Mouse (Mus musculus) limb, embryonic 11.5 days (tissue): ENCODE data around the gene Fam13c. TPM values are rescaled to one million over a fixed set of nuclear protein-coding genes. Genes with fewer than 3 reads are reported as not detected.

Experiments used
- ATAC-seq: fragments of 200-750 bp; cut with Nextera tagmentation; 2 replicates; pipeline ENCODE4 v1.8.0; 2017; ENCODE audit warnings: low read depth; ENCODE audit not compliant: insufficient number of reproducible peaks, low FRiP score, low TSS enrichment
- DNase-seq: peaks from one replicate; pipeline ENCODE4 v3.0.0-alpha.2; 2015; ENCODE audit warnings: low spot score
- H3K27ac ChIP-seq: fragments of 300-500 bp; sonication (generic); replicated peaks from 2 replicates; pipeline ENCODE4 v1.5.1; 2014; ENCODE audit warnings: low read depth, mild to moderate bottlenecking, low read length
- H3K27me3 ChIP-seq: fragments of 300-500 bp; sonication (generic); 2 replicates; pipeline ENCODE4 v1.6.1; 2014; ENCODE audit warnings: mild to moderate bottlenecking, low read length, mixed read lengths; ENCODE audit not compliant: control insufficient read depth, insufficient read depth
- H3K36me3 ChIP-seq: fragments of 300-500 bp; sonication (generic); 2 replicates; pipeline ENCODE4 v1.6.1; 2014; ENCODE audit warnings: mild to moderate bottlenecking, low read length, moderate library complexity, mixed read lengths; ENCODE audit not compliant: control insufficient read depth, insufficient read depth
- H3K4me1 ChIP-seq: fragments of 300-500 bp; sonication (generic); 2 replicates; pipeline ENCODE4 v1.6.1; 2014; ENCODE audit warnings: low read length, mixed read lengths; ENCODE audit not compliant: control insufficient read depth, insufficient read depth
- H3K4me2 ChIP-seq: fragments of 300-500 bp; sonication (generic); 2 replicates; pipeline ENCODE4 v1.6.1; 2014; ENCODE audit warnings: low read depth, mild to moderate bottlenecking, moderate library complexity; ENCODE audit not compliant: severe bottlenecking
- H3K4me3 ChIP-seq: fragments of 300-500 bp; sonication (generic); 2 replicates; pipeline ENCODE4 v1.5.1; 2014; ENCODE audit warnings: low read depth, low read length
- H3K9ac ChIP-seq: fragments of 300-500 bp; sonication (generic); 2 replicates; pipeline ENCODE4 v1.6.1; 2014; ENCODE audit warnings: mild to moderate bottlenecking, low read length
- H3K9me3 ChIP-seq: fragments of 300-500 bp; sonication (generic); 2 replicates; pipeline ENCODE4 v1.6.1; 2016; ENCODE audit warnings: low read length; ENCODE audit not compliant: control insufficient read depth
- WGBS: fragments of 180-500 bp; shearing (Covaris S2); extraction: QIAGEN DNeasy Blood & Tissue Kit; methylation state at CpG from one replicate; pipeline ENCODE4 v1.1.7; 2014; 5-methylcytosine and 5-hydroxymethylcytosine counted together
- polyA plus RNA-seq: library from polyadenylated mRNA; unstranded; fragments of >200 nt; fragmentation: Nextera tagmentation; extraction: Ambion mirVana; gene quantifications from 2 replicates; pipeline ENCODE4 v1.2.1, GENCODE M21; 2014

Gene Fam13c
- polyA plus RNA-seq, 1 experiment from 2014 or later = 9.8 TPM

DNA sequence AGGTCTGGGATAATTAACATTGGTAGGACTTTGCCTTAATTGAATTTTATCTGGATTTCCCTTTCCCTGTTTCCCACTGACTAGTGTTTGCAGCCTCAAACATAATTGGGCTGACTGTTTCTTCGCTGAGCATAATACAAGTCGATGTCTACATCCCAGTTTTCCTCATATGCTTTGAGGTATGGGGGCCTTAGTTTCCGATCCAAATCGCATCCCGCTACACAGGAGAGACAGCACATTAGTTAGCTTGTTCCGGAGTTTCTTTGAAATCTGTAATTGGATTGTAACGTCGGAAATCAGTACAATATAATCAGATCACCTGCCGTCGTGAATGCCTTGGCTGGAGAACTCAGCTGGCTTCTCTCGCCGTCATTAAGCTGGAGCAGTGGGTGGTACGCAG, 59.0 kb downstream of the Fam13c start:
- H3K36me3 ChIP-seq = no peaks in the 10 kb centered on the region
- H3K9me3 ChIP-seq = no peaks in the 10 kb centered on the region
- no peak overlapping the region for H3K9ac ChIP-seq
- H3K4me2 ChIP-seq = no peak overlapping the region
- ATAC-seq (no peak), DNase-seq (no peak)
- H3K27ac ChIP-seq = no peak overlapping the region
- WGBS = 61% methylated on average over 13 of the region's 13 CpGs
- no peaks in the 10 kb centered on the region for H3K4me1 ChIP-seq
- H3K4me3 ChIP-seq = no peak overlapping the region
- H3K27me3 ChIP-seq = no peaks in the 10 kb centered on the region

DNA sequence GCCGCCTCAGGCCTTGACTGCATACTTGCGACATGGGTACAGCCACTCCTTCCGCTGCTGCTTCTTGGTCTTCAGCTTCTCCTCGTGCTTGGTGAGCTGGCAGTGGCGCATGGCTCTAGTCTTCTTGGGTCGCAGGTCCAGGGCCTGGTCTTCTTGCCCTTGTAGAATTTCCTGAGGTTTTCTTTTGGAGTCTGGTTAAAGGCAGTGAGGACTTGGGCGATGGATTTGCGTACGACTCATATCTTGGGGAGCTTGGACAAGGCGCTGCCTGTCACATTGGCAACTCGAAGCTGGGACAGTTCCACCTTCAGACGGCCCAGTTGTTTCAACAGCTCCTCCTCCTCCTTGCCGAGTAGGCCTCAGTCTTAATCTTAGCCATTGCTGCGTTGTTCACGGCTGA, 64.6 kb downstream of the Fam13c start:
- no peak for ATAC-seq
- H3K4me2 ChIP-seq = no peak overlapping the region
- no peak overlapping the region for H3K27ac ChIP-seq
- DNase-seq = no peak
- no peak overlapping the region for H3K4me3 ChIP-seq
- no peak overlapping the region for H3K9ac ChIP-seq
- H3K4me1 ChIP-seq = no peaks in the 10 kb centered on the region
- H3K9me3 ChIP-seq = peaks cover 3% of the 10 kb centered on the region; the same call in 1 of the 2 replicates
- H3K36me3 ChIP-seq = no peaks in the 10 kb centered on the region
- H3K27me3 ChIP-seq = no peaks in the 10 kb centered on the region
- 89% methylated on average over 15 of the region's 15 CpGs for WGBS

DNA sequence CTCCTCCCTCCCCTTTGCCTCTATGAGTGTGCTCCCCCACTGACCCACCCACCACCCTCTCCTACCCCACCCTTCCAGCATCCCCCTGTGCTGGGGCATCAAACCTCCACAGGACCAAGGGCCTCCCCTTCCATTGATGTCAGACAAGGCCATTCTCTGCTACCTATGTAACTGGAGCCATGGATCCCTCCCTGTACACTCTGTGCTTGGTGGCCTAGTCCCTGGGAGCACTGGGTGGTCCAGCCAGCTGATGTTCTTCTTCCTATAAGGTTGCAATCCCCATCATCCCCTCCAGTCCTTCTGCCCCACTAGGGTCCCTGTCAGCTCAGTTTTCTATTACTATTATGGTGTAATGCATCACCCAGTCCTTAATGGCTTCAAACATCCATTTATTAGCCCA, 65.1 kb downstream of the Fam13c start:
- DNase-seq (no peak), ATAC-seq (no peak)
- H3K9me3 ChIP-seq = peaks cover 3% of the 10 kb centered on the region; the same call in 1 of the 2 replicates
- H3K4me1 ChIP-seq = no peaks in the 10 kb centered on the region
- H3K4me3 ChIP-seq = no peak overlapping the region
- H3K27me3 ChIP-seq = no peaks in the 10 kb centered on the region
- H3K9ac ChIP-seq = no peak overlapping the region
- no peaks in the 10 kb centered on the region for H3K36me3 ChIP-seq
- no peak overlapping the region for H3K27ac ChIP-seq
- no peak overlapping the region for H3K4me2 ChIP-seq

DNA sequence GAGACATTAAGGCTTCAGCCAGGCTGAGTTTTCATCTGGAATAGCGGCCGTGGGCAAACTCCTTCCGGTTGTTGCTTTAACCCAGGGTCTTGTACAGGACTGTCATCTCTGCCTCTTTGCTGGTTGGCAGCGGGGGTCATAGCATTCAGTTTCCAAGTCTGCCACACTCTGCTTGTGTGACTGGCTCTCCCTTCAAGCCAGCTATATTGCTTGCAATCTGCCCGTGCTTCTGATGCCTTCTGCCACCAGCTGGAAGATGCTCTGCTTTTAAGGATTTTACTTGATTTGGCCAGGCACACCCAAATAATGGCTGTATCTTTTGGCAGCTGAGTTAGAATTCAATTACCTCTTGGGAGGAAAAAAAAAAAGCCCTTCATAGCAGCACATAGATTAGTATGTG, 65.6 kb downstream of the Fam13c start:
- Histone ChIP-seq H3K36me3 (no peaks in the 10 kb centered on the region), H3K9ac (no peak overlapping the region), H3K4me2 (no peak overlapping the region), H3K9me3 (peaks cover 3% of the 10 kb centered on the region; the same call in 1 of the 2 replicates), H3K27me3 (no peaks in the 10 kb centered on the region), H3K27ac (no peak overlapping the region), H3K4me3 (no peak overlapping the region), H3K4me1 (no peaks in the 10 kb centered on the region)
- no peak for ATAC-seq
- no peak for DNase-seq
- WGBS = 79% methylated on average over 5 of the region's 5 CpGs

DNA sequence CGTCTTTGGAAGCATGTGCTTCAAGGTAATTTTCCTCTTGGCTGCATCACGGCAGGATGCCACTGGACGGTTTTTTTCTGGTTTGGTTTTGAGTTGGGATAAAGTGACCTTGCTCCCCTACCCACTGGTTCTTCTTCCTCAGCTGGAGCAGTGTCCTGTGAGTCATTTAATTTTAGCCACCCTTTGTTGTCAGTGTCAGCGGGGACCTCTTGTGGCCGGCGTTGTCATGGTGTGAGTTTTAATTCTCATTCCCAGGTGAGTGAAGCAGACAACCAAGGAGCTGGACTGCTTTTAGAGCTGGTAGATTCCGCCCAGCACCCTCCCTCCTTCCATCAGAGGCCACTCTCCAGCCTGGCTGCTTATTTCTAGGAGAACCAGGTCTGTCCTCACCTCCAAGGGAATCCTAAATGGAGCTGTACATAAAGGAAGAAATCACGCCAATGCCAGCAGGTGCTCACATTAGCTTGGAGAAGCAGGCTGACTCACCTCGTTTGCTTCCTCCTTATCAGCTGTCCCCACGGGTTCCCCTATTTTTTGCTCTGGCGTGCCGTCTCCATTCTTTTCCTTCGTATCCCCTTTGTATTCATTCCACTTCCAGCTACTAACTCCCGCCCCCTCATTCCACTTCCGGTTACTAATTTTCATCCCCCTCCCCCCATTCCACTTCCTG, 66.4 kb downstream of the Fam13c start:
- no peak overlapping the region for H3K27ac ChIP-seq
- 66% methylated on average over 15 of the region's 15 CpGs for WGBS

DNA sequence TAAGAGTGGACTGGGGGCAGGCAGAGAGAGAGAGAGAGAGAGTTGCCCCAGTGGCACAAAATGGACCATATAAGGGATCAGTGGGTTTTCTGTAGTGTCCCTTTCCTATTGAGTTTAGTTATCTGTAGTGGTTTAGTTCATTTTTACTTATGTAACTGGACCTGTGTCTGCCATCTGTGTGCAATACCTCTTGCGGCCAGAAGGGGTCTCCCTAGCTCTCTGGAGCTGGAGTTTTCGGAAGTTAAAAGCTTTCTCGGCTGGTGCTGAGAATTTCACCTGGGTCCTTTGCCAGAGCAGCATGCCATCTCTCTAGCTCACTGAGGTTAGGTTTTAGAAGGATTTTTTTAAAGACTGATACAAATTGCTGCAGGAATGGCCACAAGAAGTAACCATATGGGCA, 67.6 kb downstream of the Fam13c start:
- Histone ChIP-seq H3K4me3 (no peak overlapping the region), H3K27ac (no peak overlapping the region), H3K9me3 (peaks cover 3% of the 10 kb centered on the region; the same call in 1 of the 2 replicates), H3K27me3 (no peaks in the 10 kb centered on the region), H3K9ac (no peak overlapping the region), H3K4me1 (no peaks in the 10 kb centered on the region), H3K4me2 (no peak overlapping the region), H3K36me3 (no peaks in the 10 kb centered on the region)
- WGBS = 84% methylated on average over 3 of the region's 3 CpGs
- no peak for ATAC-seq
- DNase-seq = no peak

More for the DNA sequence above, 66.4 kb downstream of the Fam13c start:
- H3K36me3 ChIP-seq = no peaks in the 10 kb centered on the region
- DNase-seq (no peak), ATAC-seq (no peak)
- no peaks in the 10 kb centered on the region for H3K27me3 ChIP-seq
- H3K4me1 ChIP-seq = no peaks in the 10 kb centered on the region
- H3K4me2 ChIP-seq = no peak overlapping the region
- peaks cover 3% of the 10 kb centered on the region; the same call in 1 of the 2 replicates for H3K9me3 ChIP-seq
- no peak overlapping the region for H3K9ac ChIP-seq
- H3K4me3 ChIP-seq = no peak overlapping the region

DNA sequence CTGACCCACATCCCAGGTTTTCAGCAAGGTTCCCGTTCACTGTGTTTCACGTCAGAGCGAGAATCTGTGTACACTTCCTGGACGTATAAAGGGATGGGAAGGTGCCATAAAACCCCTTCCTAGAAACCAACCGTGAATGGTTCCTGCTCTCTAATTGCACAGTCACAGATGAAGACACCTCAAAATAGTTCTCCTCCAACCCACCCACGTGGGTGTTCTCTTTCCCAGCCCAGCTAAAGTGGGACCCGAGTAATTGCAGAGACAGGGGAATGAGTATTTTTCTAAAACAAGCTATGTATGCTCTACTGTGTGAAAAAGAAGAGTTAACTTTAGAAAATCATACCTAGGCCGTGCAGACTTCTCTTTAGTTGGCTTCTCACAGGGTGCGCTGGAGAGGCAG, 74.6 kb downstream of the Fam13c start:
- H3K36me3 ChIP-seq = no peaks in the 10 kb centered on the region
- no peak overlapping the region for H3K4me2 ChIP-seq
- no peak overlapping the region for H3K4me3 ChIP-seq
- H3K4me1 ChIP-seq = peaks cover 4% of the 10 kb centered on the region; the same call in 1 of the 2 replicates
- H3K27ac ChIP-seq = no peak overlapping the region
- ATAC-seq (no peak), DNase-seq (no peak)
- 82% methylated on average over 9 of the region's 9 CpGs for WGBS
- no peaks in the 10 kb centered on the region for H3K9me3 ChIP-seq
- H3K9ac ChIP-seq = no peak overlapping the region
- H3K27me3 ChIP-seq = no peaks in the 10 kb centered on the region

DNA sequence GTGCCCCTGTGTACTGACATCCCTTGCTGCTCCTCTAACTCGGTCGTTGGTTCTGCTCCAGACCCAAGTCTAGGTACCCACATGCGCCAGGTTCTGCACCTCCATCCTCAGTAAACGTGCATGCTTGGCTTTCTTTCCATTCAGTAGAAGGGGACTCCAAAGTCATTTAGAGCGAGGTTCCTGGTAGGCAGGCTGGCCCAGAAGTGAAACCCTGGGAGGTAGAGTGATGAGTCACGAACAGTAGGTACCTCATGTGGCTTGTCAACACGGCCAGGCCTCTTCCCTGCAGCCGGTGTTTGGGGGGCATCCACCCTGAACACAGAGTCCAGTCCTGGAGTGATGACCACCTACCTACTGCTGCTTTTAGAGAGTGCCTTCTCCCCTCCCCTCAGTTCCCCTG, 76.4 kb downstream of the Fam13c start:
- no peak overlapping the region for H3K27ac ChIP-seq
- no peaks in the 10 kb centered on the region for H3K36me3 ChIP-seq
- H3K4me2 ChIP-seq = no peak overlapping the region
- 90% methylated on average over 8 of the region's 8 CpGs for WGBS
- no peak overlapping the region for H3K9ac ChIP-seq
- no peaks in the 10 kb centered on the region for H3K9me3 ChIP-seq
- no peaks in the 10 kb centered on the region for H3K27me3 ChIP-seq
- no peak for DNase-seq
- ATAC-seq = no peak
- H3K4me3 ChIP-seq = no peak overlapping the region
- peaks cover 4% of the 10 kb centered on the region; the same call in 1 of the 2 replicates for H3K4me1 ChIP-seq
